Mouse (Mus musculus) embryo, embryonic 10 days (tissue): ENCODE measurements around the gene Zap70.
"Not testable (repeated sequence)": the region's sequence is repeated elsewhere in the genome, so short reads cannot be mapped to it uniquely, and the experiment has no call there.

Source experiments
- DNase-seq: peaks from one replicate; pipeline ENCODE4 v3.0.0-alpha.2; 2015; ENCODE audit warnings: low spot score

Zap70 gene

DNA sequence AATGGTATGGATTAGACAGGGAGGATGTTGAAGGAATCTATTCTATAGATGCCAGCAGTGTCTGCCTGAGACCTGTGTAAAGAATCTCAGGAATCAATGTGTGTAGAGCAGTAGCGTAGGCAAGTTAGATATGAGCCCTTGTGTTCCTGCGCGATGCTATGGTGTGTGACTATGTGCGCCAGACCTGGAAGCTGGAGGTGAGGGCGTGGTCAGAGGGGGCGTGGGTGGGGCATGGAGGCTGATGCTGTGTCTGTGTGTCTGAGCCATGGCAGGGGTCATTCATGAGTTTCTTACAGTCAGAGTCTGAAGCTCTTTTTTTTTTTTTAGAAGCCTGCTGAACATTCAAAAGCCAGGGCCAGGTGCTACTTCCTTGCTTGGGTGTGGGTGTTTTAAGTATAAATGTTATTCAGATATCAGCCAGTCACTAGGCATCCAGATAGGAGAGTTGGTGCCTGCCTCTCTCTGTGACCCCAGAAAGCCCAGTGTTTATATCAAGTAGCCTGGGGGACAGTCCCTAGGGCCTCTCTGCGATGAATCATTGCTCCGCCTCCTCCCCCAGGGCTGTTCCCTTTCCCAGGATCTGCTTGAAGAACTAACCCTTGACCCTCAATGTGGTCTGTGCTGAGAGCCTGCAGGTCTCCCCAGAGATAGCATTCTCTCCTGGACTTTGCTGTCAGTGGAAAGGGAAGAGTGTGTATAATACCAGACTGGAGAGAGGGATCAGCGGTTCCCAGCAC is 10.8 kb downstream of the Zap70 start:
- no peak for DNase-seq

- no peak for DNase-seq
Observed at GRCm38 (mm10) chr1:36780793-36781192, 19.2 kb downstream of the Zap70 start.

GRCm38 (mm10) chr1:36782476-36782875 is 20.9 kb downstream of the Zap70 start:
- no peak for DNase-seq

DNA sequence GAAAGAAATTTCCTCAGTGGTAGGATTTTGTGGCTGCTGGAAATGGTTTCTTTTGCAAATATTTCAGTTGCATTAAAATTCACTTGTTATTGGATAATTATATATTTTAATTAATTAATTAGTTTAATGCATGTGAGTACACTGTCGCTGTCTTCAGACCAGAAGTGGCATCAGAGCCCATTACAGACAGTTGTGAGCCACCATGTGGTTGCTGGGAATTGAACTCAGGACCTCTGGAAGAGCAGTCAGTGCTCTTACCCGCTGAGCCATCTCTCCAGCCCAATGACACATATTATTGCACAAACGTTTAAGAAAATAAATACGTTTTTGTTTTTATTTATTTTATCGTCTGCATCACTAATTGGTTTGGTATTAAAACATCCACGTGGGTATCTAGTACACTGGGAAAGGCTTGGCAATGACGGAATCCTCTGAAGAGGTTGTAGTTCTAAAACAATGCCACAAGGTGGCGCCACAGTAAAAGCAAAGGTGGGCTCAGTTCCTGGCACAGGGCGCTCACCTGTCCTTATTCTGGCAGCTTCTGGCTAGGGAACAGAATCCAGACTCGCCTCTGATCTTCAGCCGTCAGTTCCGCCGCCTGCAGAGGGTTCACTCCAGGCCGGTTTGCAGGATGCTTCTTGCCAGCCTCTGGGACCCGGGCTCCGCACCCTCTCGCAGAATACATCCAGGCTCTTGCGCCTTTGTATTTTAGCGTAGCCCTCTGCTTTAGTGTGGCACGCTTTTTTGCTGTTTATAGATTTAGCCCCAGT is 23.0 kb downstream of the Zap70 start:
- DNase-seq: peak; percentile 85

DNA sequence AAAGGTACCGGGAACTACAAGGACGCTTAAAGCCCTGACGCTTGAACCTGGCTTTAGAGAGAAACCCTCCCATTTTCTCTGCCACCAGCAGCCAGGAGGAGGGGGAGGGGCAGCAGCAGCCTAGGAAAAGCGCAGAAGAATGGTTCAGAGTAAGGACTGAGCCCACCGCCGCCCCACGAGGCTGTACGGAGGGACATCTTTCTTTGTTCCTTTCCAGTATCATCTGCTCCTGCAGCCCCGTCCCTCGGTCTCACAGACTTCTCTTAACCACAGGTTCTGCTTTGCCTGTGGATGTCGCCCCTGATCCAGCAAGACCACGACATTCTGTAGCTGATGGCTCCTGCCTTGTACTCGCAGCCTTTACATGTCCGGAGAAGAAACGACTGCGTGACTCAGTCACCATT is 23.6 kb downstream of the Zap70 start:
- peak; percentile 57 for DNase-seq

DNA sequence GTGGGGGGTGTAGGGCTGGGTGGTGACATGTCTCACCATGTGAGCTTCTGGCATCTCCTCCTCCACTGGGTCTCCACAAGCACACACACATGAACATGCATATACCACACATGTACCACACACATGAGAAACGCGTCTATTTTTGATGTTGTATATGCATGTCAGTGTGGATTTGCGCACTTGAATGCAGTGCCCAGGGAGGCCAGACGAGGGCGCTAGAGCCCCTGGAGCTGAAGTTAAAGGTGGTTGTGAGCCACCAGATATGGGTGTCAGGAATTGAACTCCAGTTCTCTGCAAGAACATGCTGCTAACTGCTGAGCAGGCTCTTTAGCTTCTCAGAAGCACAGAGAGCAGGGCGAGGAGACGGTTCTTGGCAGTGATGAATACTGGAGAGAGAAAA is 24.8 kb downstream of the Zap70 start:
- no peak for DNase-seq

DNA sequence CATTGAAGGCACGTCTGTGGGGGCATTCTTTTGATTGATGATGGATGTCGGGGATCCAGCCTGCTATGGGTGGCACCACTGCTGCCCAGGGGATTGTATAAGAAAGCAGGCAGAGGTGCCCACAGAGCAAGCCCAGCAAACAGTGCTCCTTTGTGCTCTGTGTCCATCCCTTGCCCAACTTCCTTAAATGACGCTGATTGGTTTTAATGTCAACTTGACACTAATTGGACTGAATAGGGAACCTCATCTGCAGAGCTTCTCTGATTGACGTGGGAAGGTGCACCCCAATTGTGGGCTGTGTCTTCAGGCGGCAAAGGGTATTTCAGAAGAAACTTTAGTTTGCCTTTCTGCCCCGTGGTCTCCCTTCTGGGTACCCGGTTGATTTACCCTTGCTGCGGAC is 27.8 kb downstream of the Zap70 start:
- no peak for DNase-seq

GRCm38 (mm10) chr1:36796711-36797110 is 35.1 kb downstream of the Zap70 start:
- DNase-seq: no peak

GRCm38 (mm10) chr1:36797481-36797880 is 35.9 kb downstream of the Zap70 start:
- no peak for DNase-seq

- no peak for DNase-seq
Observed at GRCm38 (mm10) chr1:36800379-36801011, 38.9 kb downstream of the Zap70 start.

DNA sequence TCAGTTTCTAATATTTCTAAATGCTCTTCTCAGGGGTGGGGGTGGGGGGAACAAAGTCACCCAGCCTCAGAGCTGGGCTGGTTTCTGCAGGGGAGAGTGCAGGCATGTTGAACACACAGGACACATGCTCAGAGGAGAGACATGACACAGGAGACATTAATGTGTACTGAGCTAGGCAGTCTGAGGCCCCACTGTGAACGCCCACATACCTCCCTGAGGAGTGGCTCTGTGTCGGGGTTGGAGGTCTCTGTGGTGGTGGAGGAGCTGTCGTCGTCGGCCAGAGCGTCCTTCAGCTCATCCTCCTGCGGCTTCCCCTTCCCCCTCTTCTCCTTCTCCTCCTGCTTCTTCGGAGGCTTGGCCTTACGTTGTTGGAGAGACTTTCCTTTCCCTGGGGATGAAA is 42.7 kb downstream of the Zap70 start:
- no peak for DNase-seq

DNA sequence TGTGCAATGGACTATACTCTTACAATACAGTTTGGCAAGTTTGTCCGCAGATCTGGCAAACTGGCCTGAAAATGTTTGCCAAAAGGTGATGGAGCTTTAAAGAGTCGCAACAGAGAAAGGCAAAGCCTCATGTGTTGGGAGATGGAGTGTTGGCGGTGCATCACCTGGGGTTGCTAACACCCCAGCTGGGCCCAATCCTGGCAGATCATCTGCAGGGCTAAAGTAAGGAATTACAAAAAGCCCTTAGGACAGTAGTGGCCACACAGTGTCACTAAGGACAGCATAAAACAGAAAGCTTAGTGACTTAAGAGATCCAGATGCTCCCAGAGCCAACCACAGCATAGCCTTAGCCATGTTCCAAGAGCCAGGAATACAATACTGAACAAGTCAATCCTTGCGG is 43.2 kb downstream of the Zap70 start:
- DNase-seq: no peak

- no peak for DNase-seq
Observed at GRCm38 (mm10) chr1:36806181-36806905, 44.7 kb downstream of the Zap70 start.

DNA sequence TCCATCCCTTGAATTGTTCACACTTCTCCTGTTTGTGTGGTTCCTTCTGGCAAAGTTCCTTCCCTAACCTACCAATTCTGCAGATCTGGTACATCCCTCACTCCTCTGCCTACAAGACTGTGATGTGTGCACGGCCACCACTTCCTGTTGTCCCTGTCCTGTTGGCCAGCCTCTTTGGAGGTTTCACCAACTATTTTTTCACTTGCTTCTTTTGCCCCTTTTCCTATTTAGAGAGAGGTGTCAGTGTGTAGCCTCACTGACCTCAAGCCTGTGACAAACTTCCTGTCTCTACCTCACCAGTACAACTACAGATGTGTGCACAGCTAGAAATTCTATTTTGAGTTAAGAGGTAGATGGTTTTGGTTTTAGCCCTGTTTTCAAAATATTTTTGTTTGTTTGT is 45.5 kb downstream of the Zap70 start:
- DNase-seq: no peak

GRCm38 (mm10) chr1:36807782-36808565 is 46.4 kb downstream of the Zap70 start:
- DNase-seq: no peak

GRCm38 (mm10) chr1:36811806-36812205 is 50.2 kb downstream of the Zap70 start:
- DNase-seq: no peak

- no peak for DNase-seq
Observed at GRCm38 (mm10) chr1:36813415-36813814, 51.8 kb downstream of the Zap70 start.

- no peak for DNase-seq
Observed at GRCm38 (mm10) chr1:36814271-36814903, 52.8 kb downstream of the Zap70 start.

- DNase-seq: no peak
Observed at GRCm38 (mm10) chr1:36815166-36815565, 53.6 kb downstream of the Zap70 start.

DNA sequence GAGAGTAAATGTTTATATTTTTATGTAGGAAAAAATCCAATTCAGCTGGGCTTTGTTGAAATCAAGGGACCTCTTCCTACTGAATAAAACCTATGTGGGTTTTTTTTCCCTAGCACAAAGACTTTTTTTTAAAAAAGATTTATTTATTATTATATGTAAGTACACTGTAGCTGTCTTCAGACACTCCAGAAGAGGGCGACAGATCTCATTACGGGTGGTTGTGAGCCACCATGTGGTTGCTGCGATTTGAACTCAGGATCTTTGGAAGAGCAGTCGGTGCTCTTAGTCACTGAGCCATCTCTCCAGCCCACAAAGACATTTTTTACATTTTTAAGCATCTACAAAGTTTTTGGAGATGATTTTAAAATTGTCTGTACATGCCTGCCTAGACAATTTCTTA is 60.3 kb downstream of the Zap70 start:
- not testable (repeated sequence) for DNase-seq

DNA sequence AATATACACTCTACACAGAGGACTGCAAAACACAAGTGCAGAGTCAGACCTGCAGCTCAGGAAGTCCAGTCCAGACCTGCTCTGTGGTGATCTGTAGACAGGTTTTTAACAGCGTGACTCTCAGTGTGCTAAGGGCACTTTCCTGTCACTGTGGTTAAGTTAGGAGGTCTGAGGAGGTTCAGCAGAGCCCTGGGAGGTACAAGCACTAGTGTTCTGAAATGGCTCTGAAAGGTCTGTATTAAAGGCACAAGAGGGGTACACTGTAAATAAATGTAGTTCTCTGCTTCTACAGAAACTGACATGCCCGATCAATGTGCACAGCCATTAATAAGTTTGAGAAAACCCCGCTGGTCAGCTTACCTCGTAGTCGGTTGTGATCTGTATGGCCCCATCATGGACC is 62.8 kb downstream of the Zap70 start:
- DNase-seq: no peak
